Mouse (Mus musculus) layer of hippocampus, postnatal 36 days (tissue): ENCODE measurements around the gene Prep. TPM values are rescaled to one million over a fixed set of nuclear protein-coding genes. Genes with fewer than 3 reads are reported as not detected.

ENCODE experiments used
- DNase-seq, 2 experiments: peaks; one replicate each; pipeline ENCODE4 v3.0.0; 2022
- microRNA-seq, 2 experiments: library from miRNA; unstranded; fragments of <30 nt; microRNA quantifications; one replicate each; pipeline ENCODE4 v1.2.0; 2021
- total RNA-seq, 2 experiments: library from RNA; stranded (reverse); gene quantifications; 2 replicates each; pipeline ENCODE4 v1.2.3; 2021

Prep gene
- total RNA-seq, 2 experiments from 2014 or later = 8.8 to 9.3 TPM

DNA sequence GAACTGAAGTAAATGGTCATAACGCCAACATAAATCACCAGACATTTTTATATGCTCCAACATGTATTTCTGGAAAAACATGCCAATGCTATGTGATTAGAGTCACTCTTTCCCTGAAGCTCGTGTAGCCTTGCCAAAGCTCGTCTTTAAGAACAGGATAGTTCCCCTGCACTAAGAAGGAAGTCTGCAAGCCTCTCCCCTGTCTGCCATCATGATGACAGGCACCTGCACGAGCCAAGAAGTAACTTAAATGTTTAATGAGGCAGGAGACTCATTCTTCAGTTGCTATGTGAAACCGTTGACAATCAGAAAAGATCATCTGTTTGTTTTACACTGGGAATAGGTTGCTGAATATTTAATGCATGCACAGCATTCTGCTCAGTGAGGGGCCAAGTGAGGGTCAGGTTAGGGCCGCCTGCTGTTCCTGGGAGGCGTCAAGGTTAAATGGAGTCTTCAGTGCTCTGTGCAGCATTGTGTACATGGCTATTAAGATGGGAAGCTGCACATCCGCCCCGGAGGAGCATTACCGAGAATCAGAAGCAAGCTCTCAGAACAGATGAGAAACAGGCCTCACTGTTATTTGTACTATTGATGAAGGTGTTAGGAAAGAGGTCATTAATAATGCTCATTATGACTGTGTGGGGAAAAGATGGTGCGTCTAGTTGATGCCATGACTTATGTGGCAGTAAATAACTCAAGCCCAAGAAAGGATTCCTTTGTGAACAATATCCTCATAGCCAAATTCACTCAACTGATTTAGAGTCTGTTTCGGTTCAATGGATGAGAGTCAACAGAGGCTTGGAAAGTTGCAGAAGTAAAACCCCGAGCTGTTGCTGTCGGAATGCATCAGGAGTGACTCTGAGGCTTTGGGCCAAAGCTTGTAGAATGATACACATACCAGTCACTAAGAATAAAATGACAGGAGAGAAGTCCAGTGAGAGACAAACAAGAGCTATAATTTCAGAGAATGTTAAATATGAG lies 126.6 kb downstream of the Prep start:
- no peak for DNase-seq

DNA sequence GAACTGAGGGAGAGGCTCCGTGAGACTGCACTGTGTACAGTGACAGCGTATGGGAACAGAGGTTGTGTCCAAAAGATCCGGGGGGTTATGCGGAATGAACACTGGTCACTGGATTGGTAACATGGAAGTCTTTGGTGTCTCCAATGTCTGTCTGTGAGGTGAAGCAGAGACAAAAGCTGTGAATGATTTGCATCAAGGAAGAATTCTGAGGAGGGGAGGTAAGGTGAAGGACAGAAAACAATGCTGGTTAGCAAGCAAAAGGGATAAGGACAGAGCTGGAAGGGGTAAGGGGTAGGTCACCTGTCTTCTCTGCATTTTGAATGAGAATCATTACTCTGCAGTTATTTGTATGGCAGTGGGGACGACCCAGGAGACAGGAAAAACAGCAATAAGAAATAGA lies 127.5 kb downstream of the Prep start:
- DNase-seq = no peak

DNA sequence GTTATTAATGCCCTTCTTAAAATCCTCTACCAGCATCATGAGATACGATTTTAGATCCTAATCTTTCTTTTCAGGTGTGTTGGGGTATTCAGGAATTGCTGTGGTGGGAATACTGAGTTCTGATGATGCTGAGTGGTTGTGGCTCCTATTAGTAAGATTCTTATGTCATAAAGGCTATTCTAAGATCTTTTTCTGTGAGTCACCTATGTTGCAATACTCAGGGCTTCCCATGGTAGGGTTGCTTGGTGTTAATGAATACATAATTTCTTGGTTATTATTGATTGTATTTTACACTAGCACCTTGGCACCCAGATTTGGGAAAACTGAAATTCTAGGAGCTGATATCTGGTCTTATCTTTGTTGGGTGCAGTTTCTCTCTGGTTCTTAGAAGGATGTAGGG lies 137.6 kb downstream of the Prep start:
- DNase-seq = no peak

DNA sequence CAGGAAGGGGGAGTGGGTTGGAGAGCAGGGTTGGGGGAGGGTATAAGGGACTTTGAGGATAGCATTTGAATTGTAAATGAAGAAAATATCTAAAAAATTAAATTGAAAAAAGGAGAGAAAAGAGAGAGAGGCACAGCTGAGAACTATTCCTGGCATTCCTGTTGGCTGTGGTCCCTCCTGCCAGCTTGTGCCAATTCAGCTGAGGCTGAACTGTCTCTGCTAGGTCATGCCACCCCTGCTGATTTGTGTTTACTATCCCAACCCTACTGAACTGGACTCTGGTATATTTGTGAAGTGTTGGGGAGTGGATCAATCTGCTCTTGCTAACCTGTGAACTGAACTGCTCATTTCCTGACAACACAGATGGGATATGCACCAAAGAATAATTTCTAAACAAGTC lies 143.2 kb downstream of the Prep start:
- DNase-seq = no peak

DNA sequence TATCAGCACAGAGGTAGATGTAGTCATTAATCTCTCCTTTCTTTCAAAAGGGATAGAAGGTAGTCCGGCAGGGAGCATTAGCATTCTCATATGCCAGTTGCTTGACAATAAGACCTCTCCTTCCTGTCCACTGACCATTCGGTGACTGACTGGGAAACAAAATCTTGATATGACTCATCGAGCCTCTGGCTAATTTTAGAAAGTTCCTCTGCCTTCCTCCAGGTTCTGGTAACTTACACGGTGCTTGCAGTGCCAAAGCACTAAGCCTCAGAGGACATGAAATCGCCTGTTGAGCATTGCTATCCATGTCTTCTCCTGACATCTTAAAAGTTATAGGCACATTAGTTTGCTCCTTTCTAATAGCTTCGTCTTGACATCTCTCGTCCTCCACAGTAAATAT lies 149.7 kb downstream of the Prep start:
- DNase-seq = no peak

Small RNA genes within 50 kb of the gene (microRNA-seq; reads per million reads assigned to microRNA genes)
- gene Gm23766 = 0 reads per million in 2 experiments

Other genes starting within 250 kb of the Prep start
- gene Popdc3, start 110.9 kb downstream of the Prep start, total RNA-seq = 1 to 10 TPM; 6.9 TPM